Mouse (Mus musculus) olfactory bulb, adult 2 months (tissue): ENCODE results near the gene Pnpla6. TPM values are rescaled to one million over a fixed set of nuclear protein-coding genes. Genes with fewer than 3 reads are reported as not detected.

Experiments
- H3K27ac ChIP-seq: fragments of 200-500 bp; 2 replicates; pipeline ENCODE4 v1.5.1; 2012; ENCODE audit warnings: low read depth, low read length; ENCODE audit not compliant: insufficient read depth
- H3K4me1 ChIP-seq: fragments of 200-500 bp; 2 replicates; pipeline ENCODE4 v1.6.1; 2012; ENCODE audit warnings: low read length; ENCODE audit not compliant: control insufficient read depth, insufficient read depth
- H3K4me3 ChIP-seq: fragments of 200-500 bp; 2 replicates; pipeline ENCODE4 v1.5.1; 2012; ENCODE audit warnings: mild to moderate bottlenecking, low read depth, low read length, moderate library complexity; ENCODE audit not compliant: insufficient read depth
- CTCF ChIP-seq: fragments of 200-500 bp; IDR thresholded peaks from 2 replicates; pipeline ENCODE4 v1.5.1; 2012; ENCODE audit warnings: low read depth, mild to moderate bottlenecking, low read length, moderate library complexity; ENCODE audit not compliant: insufficient read depth
- POLR2A ChIP-seq: fragments of 200-500 bp; IDR thresholded peaks from 2 replicates; pipeline ENCODE4 v1.6.1; 2012; ENCODE audit warnings: mild to moderate bottlenecking, low read depth, low read length, moderate library complexity; ENCODE audit not compliant: insufficient read depth
- WGBS: fragments of 180-500 bp; shearing (Covaris S2); methylation state at CpG from one replicate; pipeline ENCODE4 v1.1.7; 2018; 5-methylcytosine and 5-hydroxymethylcytosine counted together
- polyA plus RNA-seq: library from polyadenylated mRNA; stranded (reverse); fragments of >200 nt; gene quantifications from 2 replicates; pipeline ENCODE4 v1.2.4, GENCODE M21; 2012; ENCODE audit warnings: low replicate concordance; ENCODE audit not compliant: missing spikeins, insufficient read depth, insufficient read length

Pnpla6 gene
- polyA plus RNA-seq, 1 experiment, result not detected

DNA sequence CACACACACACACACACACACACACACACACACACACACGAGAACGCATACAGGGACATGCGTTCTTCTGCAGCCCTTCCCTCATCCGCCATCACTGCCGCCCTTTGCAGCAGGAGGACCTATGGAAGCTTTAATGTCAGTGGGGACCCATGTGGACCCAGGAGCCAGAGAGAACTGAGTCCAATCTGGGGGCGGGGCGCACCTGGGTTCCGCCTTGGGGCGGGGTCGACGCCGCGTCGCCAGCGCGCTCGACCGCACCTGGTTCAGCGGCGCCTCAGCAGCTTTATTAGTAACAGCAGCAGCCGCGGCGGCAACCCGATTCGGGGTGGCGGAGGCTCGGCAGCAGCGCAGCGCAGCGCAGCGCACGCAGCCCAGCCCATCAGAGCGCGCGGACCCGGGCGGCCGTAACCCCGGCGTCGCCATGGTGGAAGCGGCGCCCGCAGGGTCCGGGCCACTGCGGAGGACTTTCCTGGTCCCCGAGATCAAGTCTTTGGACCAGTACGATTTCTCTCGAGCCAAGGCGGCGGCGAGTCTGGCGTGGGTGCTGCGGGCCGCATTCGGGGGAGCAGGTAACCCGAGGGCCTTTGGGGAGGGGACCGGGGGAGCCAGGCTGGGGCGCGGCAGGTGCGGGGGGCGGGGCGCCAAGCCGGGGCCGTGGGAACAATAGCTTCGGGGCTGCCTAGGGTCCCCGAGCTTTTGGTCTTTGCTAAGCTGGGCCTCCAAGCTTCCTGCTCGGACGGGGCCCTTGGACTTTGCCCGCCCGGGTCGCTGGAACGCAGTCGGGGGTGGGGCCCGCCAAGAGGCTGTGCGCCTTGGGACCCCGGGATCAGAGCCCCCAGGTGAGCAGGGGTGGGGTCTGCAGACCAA, 72.4 kb downstream of the Pnpla6 start:
- TF ChIP-seq POLR2A, result peak; percentile 66
- TF ChIP-seq CTCF, result no peak
- Histone ChIP-seq H3K4me3 (peak overlapping the region; percentile 75), H3K27ac (peak overlapping the region; percentile 7; the same call in 1 of the 2 replicates), H3K4me1 (no peaks in the 10 kb centered on the region)
- 1% methylated on average over 77 of the region's 77 CpGs for WGBS

DNA sequence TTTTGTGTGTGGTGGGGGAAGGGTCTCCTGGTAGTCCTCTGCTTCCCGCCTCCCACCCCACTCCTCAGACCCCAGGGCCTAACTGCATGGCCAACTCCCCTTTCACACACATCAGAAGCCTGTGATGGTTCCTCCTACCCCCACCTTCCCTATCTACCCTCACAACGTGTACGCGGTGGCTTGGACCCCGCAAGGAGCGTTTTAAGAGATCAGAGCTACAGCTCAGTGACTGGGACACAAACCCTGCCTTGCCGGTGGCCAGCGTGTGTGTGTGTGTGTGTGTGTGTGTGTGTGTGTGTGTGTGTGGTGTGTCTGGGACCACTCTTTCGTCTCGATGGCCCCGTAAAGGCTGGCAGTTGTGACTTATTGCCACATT, 73.1 kb downstream of the Pnpla6 start:
- no peak overlapping the region for H3K27ac ChIP-seq
- TF ChIP-seq POLR2A (no peak), CTCF (no peak)
- 2% methylated on average over 11 of the region's 11 CpGs for WGBS

DNA sequence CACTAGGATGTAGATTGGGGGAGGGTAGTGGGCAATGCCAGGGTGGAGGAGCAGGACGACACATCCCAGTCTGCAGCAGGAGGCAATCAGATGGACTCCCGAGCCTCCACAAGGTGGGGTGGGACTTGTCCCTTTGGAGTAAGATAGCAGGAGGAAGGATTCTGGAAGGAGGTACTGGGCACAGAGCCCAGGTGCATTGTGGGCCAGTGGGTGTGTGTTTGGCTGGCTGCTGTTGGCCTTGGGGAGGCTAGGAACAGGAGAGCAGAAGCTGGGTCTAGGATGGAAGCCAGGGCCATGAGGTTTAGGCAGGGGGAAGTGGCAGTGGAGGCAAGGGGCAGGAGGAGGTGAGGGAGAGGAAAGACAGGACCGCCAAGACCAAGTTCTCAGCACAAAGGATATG, 78.3 kb downstream of the Pnpla6 start:
- TF ChIP-seq POLR2A, result no peak
- Histone ChIP-seq H3K4me3 (no peak overlapping the region), H3K27ac (no peak overlapping the region), H3K4me1 (peaks cover 5% of the 10 kb centered on the region; the same call in 1 of the 2 replicates)
- 57% methylated on average over 3 of the region's 3 CpGs for WGBS

More for the DNA sequence above, 73.1 kb downstream of the Pnpla6 start:
- no peaks in the 10 kb centered on the region for H3K4me1 ChIP-seq
- peak overlapping the region; percentile 75 for H3K4me3 ChIP-seq

Other genes with a start within 250 kb of the Pnpla6 start
- 62.6 and 277 TPM in 2 replicates for gene Insr, start 235.8 kb upstream of the Pnpla6 start, polyA plus RNA-seq
- gene A430078G23Rik, start 162.0 kb upstream of the Pnpla6 start, polyA plus RNA-seq, result not detected in 2 replicates
- gene Arhgef18, start 122.4 kb upstream of the Pnpla6 start, polyA plus RNA-seq, result not detected in 2 replicates
- gene Pex11g, start 47.7 kb upstream of the Pnpla6 start, polyA plus RNA-seq, result not detected in 2 replicates
- gene Tex45, start 44.5 kb upstream of the Pnpla6 start, polyA plus RNA-seq, result not detected in 2 replicates
- not detected in 2 replicates for gene Zfp358, start 22.2 kb upstream of the Pnpla6 start, polyA plus RNA-seq
- gene Mcoln1, start 14.9 kb upstream of the Pnpla6 start, polyA plus RNA-seq, result 296 TPM in 1 of 2 replicates, not detected in the other
- gene C330021F23Rik, start 52.6 kb downstream of the Pnpla6 start, polyA plus RNA-seq, result not detected in 2 replicates
- gene Camsap3, start 71.9 kb downstream of the Pnpla6 start, polyA plus RNA-seq, result not detected in 2 replicates
- not detected in 2 replicates for gene Xab2, start 105.9 kb downstream of the Pnpla6 start, polyA plus RNA-seq
- gene Pet100, start 106.2 kb downstream of the Pnpla6 start, polyA plus RNA-seq, result not detected in 2 replicates
- not detected in 2 replicates for gene Pcp2, start 110.2 kb downstream of the Pnpla6 start, polyA plus RNA-seq
- not detected in 2 replicates for gene Stxbp2, start 115.6 kb downstream of the Pnpla6 start, polyA plus RNA-seq
- not detected in 2 replicates for gene Retn, start 140.4 kb downstream of the Pnpla6 start, polyA plus RNA-seq
- gene Mcemp1, start 150.4 kb downstream of the Pnpla6 start, polyA plus RNA-seq, result not detected in 2 replicates
- not detected in 2 replicates for gene Fcor, start 157.0 kb downstream of the Pnpla6 start, polyA plus RNA-seq
- gene Trappc5, start 160.9 kb downstream of the Pnpla6 start, polyA plus RNA-seq, result not detected in 2 replicates
- not detected in 2 replicates for gene Fcer2a, start 178.8 kb downstream of the Pnpla6 start, polyA plus RNA-seq
- not detected in 2 replicates for gene Clec4g, start 205.3 kb downstream of the Pnpla6 start, polyA plus RNA-seq
- gene Cd209a, start 233.6 kb downstream of the Pnpla6 start, polyA plus RNA-seq, result not detected in 2 replicates